Mouse (Mus musculus): ENCODE measurements around the gene Snd1. TPM values are rescaled to one million over a fixed set of nuclear protein-coding genes. Genes with fewer than 3 reads are reported as not detected.

Snd1 gene
- total RNA-seq, 2 experiments from 2014 or later: 113 to 115 TPM

GRCm38 (mm10) chr6:28853654-28854053, 378.7 kb downstream of the Snd1 start:
- no peak for DNase-seq (ENCODE audit: extremely low spot score in 1 of 2, low spot score in 1 of 2)

- DNase-seq (ENCODE audit: extremely low spot score in 1 of 2, low spot score in 1 of 2): no peak
Measured at GRCm38 (mm10) chr6:28854598-28854997, 379.7 kb downstream of the Snd1 start.

GRCm38 (mm10) chr6:28855442-28855841, 380.5 kb downstream of the Snd1 start:
- DNase-seq (ENCODE audit: extremely low spot score in 1 of 2, low spot score in 1 of 2): no peak

- DNase-seq (ENCODE audit: extremely low spot score in 1 of 2, low spot score in 1 of 2): no peak
Measured at GRCm38 (mm10) chr6:28856789-28857188, 381.9 kb downstream of the Snd1 start.

GRCm38 (mm10) chr6:28857198-28858180, 382.6 kb downstream of the Snd1 start:
- DNase-seq (ENCODE audit: extremely low spot score in 1 of 2, low spot score in 1 of 2): no peak

GRCm38 (mm10) chr6:28859094-28859493, 384.2 kb downstream of the Snd1 start:
- no peak for DNase-seq (ENCODE audit: extremely low spot score in 1 of 2, low spot score in 1 of 2)

- DNase-seq (ENCODE audit: extremely low spot score in 1 of 2, low spot score in 1 of 2): no peak
Measured at GRCm38 (mm10) chr6:28860450-28860849, 385.5 kb downstream of the Snd1 start.

GRCm38 (mm10) chr6:28860922-28861321, 386.0 kb downstream of the Snd1 start:
- DNase-seq (ENCODE audit: extremely low spot score in 1 of 2, low spot score in 1 of 2): no peak

GRCm38 (mm10) chr6:28862304-28862703, 387.4 kb downstream of the Snd1 start:
- no peak for DNase-seq (ENCODE audit: extremely low spot score in 1 of 2, low spot score in 1 of 2)

- DNase-seq (ENCODE audit: extremely low spot score in 1 of 2, low spot score in 1 of 2): no peak
Measured at GRCm38 (mm10) chr6:28864684-28865083, 389.7 kb downstream of the Snd1 start.

GRCm38 (mm10) chr6:28865112-28865511, 390.2 kb downstream of the Snd1 start:
- no peak for DNase-seq (ENCODE audit: extremely low spot score in 1 of 2, low spot score in 1 of 2)

- DNase-seq (ENCODE audit: extremely low spot score in 1 of 2, low spot score in 1 of 2): no peak
Measured at GRCm38 (mm10) chr6:28866206-28866605, 391.3 kb downstream of the Snd1 start.

- DNase-seq (ENCODE audit: extremely low spot score in 1 of 2, low spot score in 1 of 2): no peak
Measured at GRCm38 (mm10) chr6:28867516-28868251, 392.7 kb downstream of the Snd1 start.

- DNase-seq (ENCODE audit: extremely low spot score in 1 of 2, low spot score in 1 of 2): no peak
Measured at GRCm38 (mm10) chr6:28871725-28872420, 396.9 kb downstream of the Snd1 start.

GRCm38 (mm10) chr6:28872421-28872795, 397.5 kb downstream of the Snd1 start:
- DNase-seq (ENCODE audit: extremely low spot score in 1 of 2, low spot score in 1 of 2): no peak

- no peak for DNase-seq (ENCODE audit: extremely low spot score in 1 of 2, low spot score in 1 of 2)
Measured at GRCm38 (mm10) chr6:28874053-28874452, 399.1 kb downstream of the Snd1 start.

GRCm38 (mm10) chr6:28874759-28875158, 399.8 kb downstream of the Snd1 start:
- DNase-seq (ENCODE audit: extremely low spot score in 1 of 2, low spot score in 1 of 2): no peak

GRCm38 (mm10) chr6:28875333-28875732, 400.4 kb downstream of the Snd1 start:
- no peak for DNase-seq (ENCODE audit: extremely low spot score in 1 of 2, low spot score in 1 of 2)

- DNase-seq (ENCODE audit: extremely low spot score in 1 of 2, low spot score in 1 of 2): no peak
Measured at GRCm38 (mm10) chr6:28876492-28876891, 401.6 kb downstream of the Snd1 start.

GRCm38 (mm10) chr6:28877945-28878666, 403.2 kb downstream of the Snd1 start:
- no peak for DNase-seq (ENCODE audit: extremely low spot score in 1 of 2, low spot score in 1 of 2)

All from layer of hippocampus, postnatal 25 days (tissue).